Mouse (Mus musculus): ENCODE measurements around the gene Inf2. TPM values are rescaled to one million over a fixed set of nuclear protein-coding genes. Genes with fewer than 3 reads are reported as not detected.

Gene Inf2
- polyA plus RNA-seq, 1 experiment, result 28.3 TPM

DNA sequence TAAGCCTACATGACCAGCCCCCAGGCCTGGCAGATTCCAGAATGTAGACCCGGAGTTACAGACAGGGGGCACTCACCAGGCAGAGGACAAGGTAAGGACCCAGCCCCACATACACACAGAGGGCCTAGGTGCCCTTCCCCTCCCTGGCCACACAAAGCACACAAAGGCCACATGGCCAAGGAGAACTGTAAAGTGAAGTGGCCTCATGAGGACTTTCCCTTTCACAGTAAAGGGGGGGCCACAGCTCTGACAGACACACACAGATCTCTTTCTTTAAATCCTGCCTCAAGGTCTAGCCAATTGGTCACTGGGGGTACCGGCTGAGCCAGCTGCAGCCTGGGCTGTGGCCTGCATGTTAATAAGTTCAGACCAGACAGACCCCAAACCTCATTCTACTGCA is 75.5 kb downstream of the Inf2 start:
- Histone ChIP-seq H3K27me3 (ENCODE audit: control insufficient read depth, insufficient read depth, low read length, poor library complexity, severe bottlenecking) (no peaks in the 10 kb centered on the region), H3K9me3 (replicated peaks; ENCODE audit: control insufficient read depth, insufficient read depth, low read length, poor library complexity, severe bottlenecking) (no peaks in the 10 kb centered on the region), H3K4me1 (ENCODE audit: control insufficient read depth, insufficient read depth, low read length) (no peaks in the 10 kb centered on the region), H3K27ac (ENCODE audit: insufficient read depth, low read length) (no peak overlapping the region), H3K9ac (ENCODE audit: low read depth, poor library complexity, severe bottlenecking) (no peak overlapping the region), H3K4me3 (ENCODE audit: low read depth, low read length) (no peak overlapping the region), H3K36me3 (ENCODE audit: control insufficient read depth, insufficient read depth, low read length, poor library complexity, severe bottlenecking) (no peaks in the 10 kb centered on the region; the same call in 1 of the 2 replicates)
- TF ChIP-seq CTCF (IDR thresholded peaks at IDR 0.05; ENCODE audit: low read depth, low read length) (no peak), EP300 (IDR thresholded peaks at IDR 0.05; ENCODE audit: insufficient read depth, low read depth, low read length) (no peak), POLR2A (IDR thresholded peaks at IDR 0.05; ENCODE audit: insufficient read depth, low read length) (no peak)

DNA sequence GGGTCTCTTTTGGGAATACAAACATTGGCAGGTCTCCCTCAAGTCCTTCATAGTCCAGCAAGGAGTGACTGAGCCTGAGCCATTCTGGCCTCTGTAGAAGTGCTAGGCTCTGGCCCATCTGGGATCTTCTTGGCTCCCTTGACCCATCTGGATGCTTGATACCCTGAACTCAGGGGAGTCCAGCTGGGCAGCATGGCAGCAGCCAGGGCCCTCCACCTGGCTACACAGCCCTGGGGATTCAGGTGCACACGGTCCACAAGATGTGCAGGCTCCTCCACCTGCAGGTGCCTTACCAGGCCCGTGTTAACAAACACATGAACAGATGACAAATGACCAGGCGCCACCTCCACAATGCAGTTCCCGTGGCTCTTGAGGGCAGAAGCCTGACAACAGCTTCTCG is 76.1 kb downstream of the Inf2 start:
- H3K9ac ChIP-seq (ENCODE audit: low read depth, poor library complexity, severe bottlenecking), result no peak overlapping the region
- no peaks in the 10 kb centered on the region for H3K27me3 ChIP-seq (ENCODE audit: control insufficient read depth, insufficient read depth, low read length, poor library complexity, severe bottlenecking)
- TF ChIP-seq POLR2A (IDR thresholded peaks at IDR 0.05; ENCODE audit: insufficient read depth, low read length) (no peak), EP300 (IDR thresholded peaks at IDR 0.05; ENCODE audit: insufficient read depth, low read depth, low read length) (no peak)
- H3K9me3 ChIP-seq (replicated peaks; ENCODE audit: control insufficient read depth, insufficient read depth, low read length, poor library complexity, severe bottlenecking), result no peaks in the 10 kb centered on the region
- H3K36me3 ChIP-seq (ENCODE audit: control insufficient read depth, insufficient read depth, low read length, poor library complexity, severe bottlenecking), result no peaks in the 10 kb centered on the region; the same call in 1 of the 2 replicates
- H3K4me1 ChIP-seq (ENCODE audit: control insufficient read depth, insufficient read depth, low read length), result no peaks in the 10 kb centered on the region
- no peak overlapping the region for H3K27ac ChIP-seq (ENCODE audit: insufficient read depth, low read length)
- H3K4me3 ChIP-seq (ENCODE audit: low read depth, low read length), result no peak overlapping the region

Other genes with a start within 250 kb of the Inf2 start
- gene A530016L24Rik, start 99.3 kb upstream of the Inf2 start, polyA plus RNA-seq (2011; ENCODE audit: insufficient read depth, insufficient read length, low read depth, missing spikeins), result not detected in 2 replicates
- gene Tmem179, start 72.0 kb upstream of the Inf2 start, polyA plus RNA-seq (2011; ENCODE audit: insufficient read depth, insufficient read length, low read depth, missing spikeins), result 0.27 TPM in 1 of 2 replicates, not detected in the other
- gene Adssl1, start 31.3 kb downstream of the Inf2 start, polyA plus RNA-seq (2011; ENCODE audit: insufficient read depth, insufficient read length, low read depth, missing spikeins), result 6.6 and 8.7 TPM in 2 replicates
- gene Siva1, start 55.9 kb downstream of the Inf2 start, polyA plus RNA-seq (2011; ENCODE audit: insufficient read depth, insufficient read length, low read depth, missing spikeins), result 103 and 104 TPM in 2 replicates
- 70.4 and 78.0 TPM in 2 replicates for gene Akt1, start 86.1 kb downstream of the Inf2 start, polyA plus RNA-seq (2011; ENCODE audit: insufficient read depth, insufficient read length, low read depth, missing spikeins)
- gene Zbtb42, start 90.0 kb downstream of the Inf2 start, polyA plus RNA-seq (2011; ENCODE audit: insufficient read depth, insufficient read length, low read depth, missing spikeins), result 2.2 and 5.0 TPM in 2 replicates
- gene Cep170b, start 131.7 kb downstream of the Inf2 start, polyA plus RNA-seq (2011; ENCODE audit: insufficient read depth, insufficient read length, low read depth, missing spikeins), result 102 and 104 TPM in 2 replicates
- gene Pld4, start 171.9 kb downstream of the Inf2 start, polyA plus RNA-seq (2011; ENCODE audit: insufficient read depth, insufficient read length, low read depth, missing spikeins), result 0.90 and 1.1 TPM in 2 replicates
- 25.8 and 28.6 TPM in 2 replicates for gene Ahnak2, start 213.9 kb downstream of the Inf2 start, polyA plus RNA-seq (2011; ENCODE audit: insufficient read depth, insufficient read length, low read depth, missing spikeins)
- 4.9 and 7.6 TPM in 2 replicates for gene Clba1, start 220.2 kb downstream of the Inf2 start, polyA plus RNA-seq (2011; ENCODE audit: insufficient read depth, insufficient read length, low read depth, missing spikeins)
- 58.9 and 59.1 TPM in 2 replicates for gene Cdca4, start 240.6 kb downstream of the Inf2 start, polyA plus RNA-seq (2011; ENCODE audit: insufficient read depth, insufficient read length, low read depth, missing spikeins)